Mouse (Mus musculus) frontal cortex, postnatal 10 days (tissue): Measurements from ENCODE around the gene Gm5737.

ENCODE experiments used
- DNase-seq, 2 experiments: peaks; one replicate each; pipeline ENCODE4 v3.0.0; 2022; ENCODE audit warnings: low spot score in 2 of 2, mixed read lengths in 1 of 2

Gm5737 gene

GRCm38 (mm10) chr7:120875540-120876388, 63.6 kb downstream of the Gm5737 start:
- DNase-seq, result no peak

DNA sequence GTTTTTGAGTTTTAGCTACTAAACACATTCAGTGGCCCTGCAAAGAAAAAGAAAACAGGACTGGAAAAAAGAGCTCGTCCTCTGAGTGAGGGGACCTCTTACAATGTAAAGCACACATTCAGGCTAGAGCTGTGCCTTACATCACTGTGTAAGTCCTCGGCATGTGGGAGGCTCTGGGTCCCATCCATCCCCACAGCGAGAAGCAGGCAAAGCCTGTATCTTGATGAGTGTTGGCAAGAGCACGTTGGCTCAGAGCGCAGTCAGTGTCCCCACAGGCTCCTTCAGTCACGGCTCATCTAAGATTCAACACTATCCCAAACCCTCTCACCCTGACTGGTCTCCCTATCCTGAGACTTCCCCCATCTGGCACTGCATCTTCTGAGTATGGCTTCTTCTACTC, 66.1 kb downstream of the Gm5737 start:
- DNase-seq, result no peak

DNA sequence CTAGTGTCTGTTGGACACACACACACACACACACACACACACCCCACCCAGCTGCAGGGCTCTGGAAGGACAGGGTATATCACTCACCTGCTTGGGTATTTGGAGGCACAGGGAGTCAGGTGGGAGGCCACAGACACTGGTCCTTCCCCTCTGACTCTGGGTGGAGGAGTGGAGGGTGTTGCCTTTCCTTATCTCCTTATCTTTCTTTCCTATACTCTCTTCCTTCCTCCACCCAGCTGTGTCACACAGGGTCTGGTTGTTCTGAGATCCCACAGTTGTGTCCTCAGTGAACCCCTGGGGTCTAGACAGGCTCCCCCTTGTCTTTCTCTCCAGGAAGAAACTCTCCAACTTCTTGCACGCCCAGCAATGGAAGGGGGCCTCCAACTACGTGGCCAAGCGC, 67.8 kb downstream of the Gm5737 start:
- no peak for DNase-seq

DNA sequence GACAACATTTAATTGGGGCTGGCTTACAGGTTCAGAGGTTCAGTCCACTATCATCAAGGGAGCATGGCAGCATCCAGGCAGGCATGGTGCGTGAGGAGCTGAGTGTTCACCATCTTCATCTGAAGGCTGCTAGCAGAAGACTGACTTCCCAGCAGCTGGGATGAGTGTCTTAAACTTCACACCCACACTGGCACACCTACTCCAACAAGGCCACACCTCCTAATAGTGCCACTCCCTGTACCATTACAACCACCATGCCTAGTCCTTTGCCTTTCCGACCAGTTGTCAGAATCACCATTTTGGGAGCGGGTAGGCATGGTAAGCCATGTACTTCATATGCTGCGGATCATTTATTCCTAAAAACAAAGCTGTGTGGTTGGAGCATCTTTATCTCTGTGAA, 68.6 kb downstream of the Gm5737 start:
- no peak for DNase-seq
